11 mouse cellular contexts compared by ENCODE assay signal in the genomic region with DNA sequence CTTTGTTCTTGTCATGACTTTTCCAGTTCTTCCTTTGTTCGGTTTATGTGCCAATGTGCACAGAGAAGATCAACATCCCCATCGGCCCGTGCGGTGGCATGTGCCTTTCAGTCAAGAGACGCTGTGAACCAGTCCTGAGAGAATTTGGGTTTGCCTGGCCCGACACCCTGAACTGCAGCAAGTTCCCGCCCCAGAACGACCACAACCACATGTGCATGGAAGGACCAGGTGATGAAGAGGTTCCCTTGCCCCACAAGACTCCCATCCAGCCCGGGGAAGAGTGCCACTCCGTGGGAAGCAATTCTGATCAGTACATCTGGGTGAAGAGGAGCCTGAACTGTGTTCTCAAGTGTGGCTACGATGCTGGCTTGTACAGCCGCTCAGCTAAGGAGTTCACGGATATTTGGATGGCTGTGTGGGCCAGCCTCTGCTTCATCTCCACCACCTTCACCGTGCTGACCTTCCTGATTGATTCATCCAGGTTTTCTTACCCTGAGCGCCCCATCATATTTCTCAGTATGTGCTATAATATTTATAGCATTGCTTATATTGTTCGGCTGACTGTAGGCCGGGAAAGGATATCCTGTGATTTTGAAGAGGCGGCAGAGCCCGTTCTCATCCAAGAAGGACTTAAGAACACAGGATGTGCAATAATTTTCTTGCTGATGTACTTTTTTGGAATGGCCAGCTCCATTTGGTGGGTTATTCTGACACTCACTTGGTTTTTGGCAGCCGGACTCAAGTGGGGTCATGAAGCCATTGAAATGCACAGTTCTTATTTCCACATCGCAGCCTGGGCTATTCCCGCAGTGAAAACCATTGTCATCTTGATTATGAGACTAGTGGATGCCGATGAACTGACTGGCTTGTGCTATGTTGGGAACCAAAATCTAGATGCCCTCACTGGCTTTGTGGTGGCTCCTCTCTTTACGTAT. TPM values are rescaled to one million over a fixed set of nuclear protein-coding genes. Genes with fewer than 3 reads are reported as not detected.
A peak's percentile ranks its signal among the peaks of the same experiment; 100 is the strongest.
DNase-seq lines count a peak whose midpoint lies in the region; ATAC-seq lines count a peak whose summit lies in the region.
"Had no signal": no experiment of that assay in that cellular context is flagged by ENCODE, and none has a peak within 500 bp of the region (broad histone marks: within the 10 kb centered on the region; RNA-seq: fewer than 3 reads in every experiment).

No protein-coding gene starts in this region.

- no peak overlapping the region for H3K9ac ChIP-seq in heart, embryonic 15.5 days
- H3K9ac ChIP-seq in limb, embryonic 13.5 days, result no peak overlapping the region

- peak; percentile 57 for DNase-seq in heart, adult 8-10 months (ENCODE audit: low spot score)
- no peak for DNase-seq in heart, postnatal 4 days
- no peak for DNase-seq in B cell, adult 2 months
- no peak for DNase-seq in embryo, embryonic 9.5 days (ENCODE audit: extremely low spot score)
- DNase-seq: adrenal gland, postnatal 25 days; cerebellum, adult 2 months had no signal

- no peak for ATAC-seq in heart, embryonic 15.5 days (replicated peaks; ENCODE audit: insufficient number of reproducible peaks, insufficient read depth, low FRiP score, low read depth)
- ATAC-seq in limb, embryonic 13.5 days (ENCODE audit: low FRiP score, low read depth), result no peak
- ATAC-seq in megakaryocyte progenitor cell, adult 5-6 weeks (replicated peaks; ENCODE audit: poor library complexity), result no peak
- ATAC-seq: hindbrain, embryonic 16.5 days had no signal

- H3K27ac ChIP-seq in brown adipose tissue, adult 24 weeks (replicated peaks; ENCODE audit: low read depth, low read length), result peak overlapping the region; percentile 99
- peak overlapping the region; percentile 53 for H3K27ac ChIP-seq in heart, embryonic 15.5 days
- no peak overlapping the region; the same call in 1 of the 2 replicates for H3K27ac ChIP-seq in limb, embryonic 13.5 days

- no peaks in the 10 kb centered on the region for H3K9me3 ChIP-seq in heart, embryonic 15.5 days (replicated peaks)
- no peaks in the 10 kb centered on the region for H3K9me3 ChIP-seq in limb, embryonic 13.5 days

- H3K4me3 ChIP-seq in brown adipose tissue, adult 24 weeks (ENCODE audit: insufficient read depth, low read depth, low read length), result peak overlapping the region; percentile 76
- peak overlapping the region; percentile 8; the same call in 1 of the 2 replicates for H3K4me3 ChIP-seq in heart, embryonic 15.5 days
- H3K4me3 ChIP-seq in limb, embryonic 13.5 days, result peak overlapping the region; percentile 96

- H3K4me2 ChIP-seq in heart, embryonic 15.5 days, result peak overlapping the region; percentile 55
- H3K4me2 ChIP-seq in limb, embryonic 13.5 days (replicated peaks), result peak overlapping the region; percentile 54

- peaks cover 33% of the 10 kb centered on the region for H3K4me1 ChIP-seq in brown adipose tissue, adult 24 weeks (ENCODE audit: control insufficient read depth, insufficient read depth, insufficient read length, low read length)
- peaks cover 41% of the 10 kb centered on the region for H3K4me1 ChIP-seq in heart, embryonic 15.5 days (replicated peaks)
- H3K4me1 ChIP-seq in limb, embryonic 13.5 days, result peaks cover 70% of the 10 kb centered on the region

- H3K36me3 ChIP-seq in heart, embryonic 15.5 days, result peaks cover 15% of the 10 kb centered on the region
- H3K36me3 ChIP-seq in limb, embryonic 13.5 days, result peaks cover 41% of the 10 kb centered on the region

- WGBS in heart, embryonic 15.5 days, result 77% methylated on average over 24 of the region's 24 CpGs
- 87% methylated on average over 24 of the region's 24 CpGs for WGBS in limb, embryonic 13.5 days

- H3K27me3 ChIP-seq in heart, embryonic 15.5 days, result no peaks in the 10 kb centered on the region
- H3K27me3 ChIP-seq in limb, embryonic 13.5 days, result no peaks in the 10 kb centered on the region

RNA-seq across cellular contexts. Expression of a gene that starts 3.1 kb away (rescaled TPM):
- total RNA-seq in heart, adult 8-10 months (2022), result 10 to 100 TPM; 23.6 to 31.0 (median 28.6) TPM
- total RNA-seq in heart, postnatal 4 days (2021), result 10 to 100 TPM; 43.2 TPM
- polyA plus RNA-seq in brown adipose tissue, adult 24 weeks (2012; ENCODE audit: insufficient read depth, insufficient read length, missing spikeins), result 57.1 and 88.8 TPM in 2 replicates
- polyA plus RNA-seq in heart, embryonic 15.5 days (2015; fragmentation: Nextera tagmentation; extraction: Ambion mirVana), result 9.3 and 10.0 TPM in 2 replicates
- 15.1 and 16.5 TPM in 2 replicates for polyA plus RNA-seq in limb, embryonic 13.5 days (2015; fragmentation: Nextera tagmentation; extraction: Ambion mirVana)
- 0.54 and 0.81 TPM in 2 replicates for total RNA-seq in megakaryocyte progenitor cell, adult 5-6 weeks (2015)
- total RNA-seq in megakaryocyte progenitor cell, adult 5-6 weeks (2017), result 0.24 and 0.79 TPM in 2 replicates

RNA-seq across cellular contexts. Expression of a gene that starts 3.3 kb away (rescaled TPM):
- 10 to 100 TPM; 30.3 to 39.6 (median 36.3) TPM for total RNA-seq in heart, adult 8-10 months (2022)
- 10 to 100 TPM; 35.9 to 43.6 TPM for total RNA-seq in heart, postnatal 4 days (2021)
- 128 and 134 TPM in 2 replicates for polyA plus RNA-seq in brown adipose tissue, adult 24 weeks (2012; ENCODE audit: insufficient read depth, insufficient read length, missing spikeins)
- polyA plus RNA-seq in heart, embryonic 15.5 days (2015; fragmentation: Nextera tagmentation; extraction: Ambion mirVana), result 25.8 and 26.1 TPM in 2 replicates
- 21.2 and 22.9 TPM in 2 replicates for polyA plus RNA-seq in limb, embryonic 13.5 days (2015; fragmentation: Nextera tagmentation; extraction: Ambion mirVana)
- total RNA-seq in megakaryocyte progenitor cell, adult 5-6 weeks (2015), result 25.2 and 28.9 TPM in 2 replicates
- 20.2 and 22.0 TPM in 2 replicates for total RNA-seq in megakaryocyte progenitor cell, adult 5-6 weeks (2017)

Comparison
In these comparisons a context has a peak if more than half of its experiments do, and no peak if none do; other contexts are left out.
1. H3K4me3 ChIP-seq: peak in every context shown above with its lines; median percentile 96 in limb, embryonic 13.5 days; 76 in brown adipose tissue, adult 24 weeks; 8 in heart, embryonic 15.5 days.
2. RNA of a gene that starts 3.1 kb away (total RNA-seq): 43.2 TPM in heart, postnatal 4 days and 23.6 to 31.0 TPM in heart, adult 8-10 months; 0.24 to 0.81 TPM in megakaryocyte progenitor cell, adult 5-6 weeks; every median in the first group is over 10 times any median in the second.